Mouse (Mus musculus) retina, postnatal 7 days (tissue): ENCODE data around the gene Tenm2.

Experiments
- DNase-seq: peaks from one replicate; pipeline ENCODE4 v3.0.0-alpha.2; 2012; ENCODE audit warnings: low read depth, low spot score

Tenm2 gene

DNA sequence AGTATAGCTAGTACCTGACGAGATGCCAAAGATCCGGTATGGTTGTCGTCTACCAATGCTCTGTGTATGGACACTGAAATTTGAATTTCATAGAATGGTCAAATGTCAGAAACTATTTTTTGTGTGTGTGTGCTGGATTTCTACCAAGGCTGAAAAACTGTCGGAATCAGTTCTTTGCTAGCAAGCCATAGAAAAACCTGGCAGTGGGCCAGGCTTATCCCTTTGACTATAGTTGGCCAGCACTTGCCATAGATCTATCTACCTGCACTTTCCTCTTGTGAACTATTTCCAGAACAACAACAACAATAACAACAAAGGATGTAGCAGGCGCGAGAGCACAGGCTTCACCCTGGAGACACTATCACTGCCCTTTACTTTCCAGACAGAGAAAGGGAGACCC is 1098.5 kb downstream of the Tenm2 start:
- no peak for DNase-seq

DNA sequence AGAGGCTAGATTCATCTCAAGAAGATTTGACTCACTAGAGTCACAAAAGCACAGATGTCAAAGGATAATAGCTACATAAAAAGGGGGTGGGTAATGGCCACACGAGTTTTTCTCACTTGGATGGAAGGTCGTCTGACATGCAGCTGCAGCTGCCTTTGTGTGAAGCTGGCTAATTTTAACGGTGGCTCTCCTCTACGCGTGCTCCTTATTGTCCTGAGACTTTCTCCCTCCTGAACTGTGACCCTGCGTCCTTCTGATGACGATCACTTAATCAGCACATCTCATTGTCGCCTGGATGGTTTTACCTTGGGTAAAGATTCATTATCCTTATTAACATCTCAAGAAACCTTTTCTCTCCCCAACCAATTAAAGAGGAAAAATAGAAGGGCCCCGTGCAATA is 1101.1 kb downstream of the Tenm2 start:
- no peak for DNase-seq

DNA sequence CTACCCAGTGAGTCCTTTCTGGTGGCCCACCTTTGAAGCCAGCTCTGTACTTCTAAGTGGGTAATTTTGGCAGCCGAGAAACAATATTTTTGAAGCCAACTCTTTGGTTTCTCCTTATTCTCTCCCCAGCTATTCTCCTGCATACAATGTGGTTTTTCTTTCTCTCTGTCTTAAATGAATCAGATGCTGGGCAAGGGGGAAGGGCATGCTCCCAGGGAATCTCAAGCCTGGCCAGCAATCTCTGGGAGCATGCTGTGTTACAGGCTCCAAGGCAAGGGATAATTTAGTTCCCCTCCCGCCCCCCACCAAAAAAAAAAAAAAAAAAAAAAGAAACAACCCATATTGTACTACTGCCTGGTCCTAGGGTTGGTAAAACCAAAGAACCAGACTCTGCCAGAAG is 1112.5 kb downstream of the Tenm2 start:
- no peak for DNase-seq

DNA sequence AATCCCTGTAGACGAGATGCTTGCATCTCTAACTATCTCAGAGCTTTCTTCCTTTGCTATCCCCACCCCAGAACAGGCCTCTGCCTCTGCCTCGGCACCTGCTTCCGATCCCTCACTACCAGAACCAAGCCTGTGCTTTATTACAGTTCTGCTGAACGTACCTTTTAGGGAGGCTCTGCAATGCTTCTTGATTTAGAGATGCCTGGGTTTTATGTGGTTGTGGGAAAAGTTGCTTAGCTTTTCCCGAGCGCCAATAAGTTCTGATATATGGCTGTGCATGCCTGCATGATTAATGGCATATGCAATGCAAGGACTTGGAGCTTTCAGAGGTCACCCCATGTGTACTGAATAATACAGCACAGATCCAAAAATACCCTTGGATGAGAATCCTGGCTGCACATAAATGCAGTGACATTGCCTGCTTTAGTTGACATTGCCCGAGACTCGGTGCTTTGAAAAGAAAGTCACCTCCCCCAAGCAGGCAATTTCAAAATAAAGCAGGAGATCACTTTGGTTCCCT is 1114.3 kb downstream of the Tenm2 start:
- no peak for DNase-seq

- no peak for DNase-seq
Observed at GRCm38 (mm10) chr11:36120591-36121409, 1115.0 kb downstream of the Tenm2 start.

GRCm38 (mm10) chr11:36113326-36113725 is 1122.4 kb downstream of the Tenm2 start:
- DNase-seq, result no peak

- DNase-seq, result no peak
Observed at GRCm38 (mm10) chr11:36108970-36109731, 1126.6 kb downstream of the Tenm2 start.

DNA sequence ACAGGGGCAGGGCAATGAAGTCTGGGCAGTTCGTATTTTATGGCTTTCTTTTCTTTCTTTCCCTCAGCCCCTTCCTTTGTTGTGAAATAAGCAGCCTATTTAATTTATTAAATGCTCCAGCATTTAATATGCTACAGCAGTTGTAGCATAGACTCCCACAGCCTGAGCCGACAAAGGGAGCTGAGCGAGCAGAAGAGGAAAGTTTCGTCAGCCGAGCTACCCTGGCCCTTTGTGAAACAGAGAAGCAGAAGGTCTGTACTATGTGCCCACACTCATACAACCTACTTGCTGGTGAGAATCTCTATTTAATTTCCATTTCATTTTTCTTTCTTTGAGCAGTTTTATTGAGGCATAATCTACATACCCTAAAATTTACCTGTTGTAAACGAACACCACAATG is 1127.9 kb downstream of the Tenm2 start:
- DNase-seq, result no peak

DNA sequence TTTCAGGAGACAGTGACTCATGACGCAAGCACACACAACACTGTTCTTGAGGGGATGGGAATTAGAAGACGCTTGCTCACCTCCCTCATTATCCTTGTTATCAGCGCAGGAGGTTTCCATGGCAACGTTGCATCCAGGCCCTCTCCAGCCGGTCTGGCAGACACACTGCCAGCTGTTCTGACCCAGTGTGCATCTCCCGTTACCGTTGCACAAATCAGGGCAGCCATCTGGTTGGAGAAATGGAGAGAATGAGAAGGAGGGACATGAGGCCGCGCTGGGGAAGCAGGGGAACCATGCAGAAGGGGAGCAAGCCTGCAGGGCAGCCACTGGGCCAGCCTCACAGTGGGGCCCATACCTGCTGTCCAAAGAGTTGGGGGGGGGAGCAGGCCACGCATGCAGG is 1129.1 kb downstream of the Tenm2 start:
- peak; percentile 51 for DNase-seq

DNA sequence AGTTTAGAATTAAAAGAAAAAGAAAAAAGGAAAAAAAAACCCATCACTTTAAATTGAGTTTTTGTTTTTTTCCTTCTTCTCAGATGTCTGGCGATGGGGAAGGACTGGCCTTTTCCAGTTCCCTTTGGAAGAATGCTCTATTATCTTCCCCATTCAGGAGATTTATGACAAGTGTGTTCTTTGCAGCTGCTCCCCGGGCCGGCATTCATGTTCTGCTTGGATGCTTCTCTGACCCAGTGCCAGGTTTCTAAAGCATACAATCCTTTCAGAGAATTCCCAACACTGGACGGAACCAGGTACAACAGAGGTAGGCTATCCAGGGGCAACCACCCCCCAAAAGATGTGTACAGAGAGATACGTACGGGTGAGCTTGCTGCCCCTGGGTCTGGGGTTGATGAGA is 1132.2 kb downstream of the Tenm2 start:
- DNase-seq, result no peak

DNA sequence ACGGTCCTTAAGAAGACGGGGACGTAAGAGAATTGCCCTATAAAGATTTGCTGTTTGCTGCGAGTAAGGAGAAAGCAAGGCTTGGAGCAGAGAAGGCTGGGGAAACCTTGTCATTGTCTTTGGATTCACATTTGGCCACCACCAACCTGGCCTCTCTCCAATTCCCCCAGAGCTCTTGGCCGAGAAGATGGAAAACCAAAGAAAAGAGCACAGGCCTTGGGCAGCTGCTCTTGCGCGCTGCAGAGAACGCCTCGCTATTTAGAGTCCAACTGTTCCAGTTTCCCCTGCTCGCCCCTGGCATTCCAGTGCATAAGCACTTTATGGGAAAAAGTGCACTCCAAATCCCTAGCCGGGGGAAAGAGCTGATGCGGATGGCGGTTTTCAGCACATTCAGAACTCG is 1139.5 kb downstream of the Tenm2 start:
- DNase-seq, result no peak

DNA sequence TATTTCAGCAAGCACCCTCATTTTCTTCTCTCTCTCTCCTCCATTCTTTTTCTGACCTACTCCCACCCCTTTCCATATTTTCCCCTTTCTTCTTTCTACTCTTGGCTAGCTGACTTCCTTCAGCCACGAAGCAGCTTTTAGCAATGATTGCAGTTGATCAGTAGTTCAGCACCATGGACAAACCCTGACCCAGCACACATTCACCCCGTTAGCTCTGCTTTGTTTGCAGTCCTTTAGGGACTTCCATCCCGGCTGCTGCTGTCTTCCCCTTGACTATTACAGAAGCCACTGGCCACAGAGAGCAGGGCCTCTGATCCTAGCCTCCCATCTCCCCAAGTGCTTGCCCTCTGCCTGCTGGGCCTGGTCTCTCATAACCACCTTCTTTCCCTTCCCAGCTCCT is 1145.6 kb downstream of the Tenm2 start:
- DNase-seq, result no peak

DNA sequence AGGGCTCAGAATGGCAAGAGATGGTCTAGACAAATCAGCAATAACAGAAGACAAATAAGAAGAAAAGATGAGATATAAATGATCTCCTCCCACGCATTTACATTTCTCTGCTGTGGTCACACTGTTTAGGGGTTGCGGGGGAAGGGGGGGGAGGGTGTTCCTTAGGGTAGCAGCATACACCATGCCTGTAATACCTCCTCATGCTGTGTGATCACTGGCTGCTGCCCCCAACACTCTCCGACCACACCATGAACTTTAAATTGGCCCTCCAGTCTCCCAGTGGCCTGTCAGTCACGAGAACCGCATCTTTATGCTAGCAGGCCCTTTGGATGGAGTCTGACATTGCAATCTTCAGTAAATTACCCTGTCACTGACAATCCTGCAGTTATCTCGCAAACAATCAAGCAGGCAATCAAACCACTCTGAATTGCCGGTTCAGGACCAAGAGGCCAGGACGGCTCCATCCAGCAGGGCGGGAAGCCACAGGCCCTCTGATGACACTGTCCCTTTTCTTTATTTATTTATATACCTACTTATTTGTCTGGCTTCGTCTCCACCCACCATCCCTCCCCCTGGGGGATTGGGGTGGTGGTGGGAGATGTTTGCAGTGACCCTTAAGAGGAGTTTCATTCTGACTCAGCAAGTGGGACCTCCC is 1154.2 kb downstream of the Tenm2 start:
- no peak for DNase-seq

DNA sequence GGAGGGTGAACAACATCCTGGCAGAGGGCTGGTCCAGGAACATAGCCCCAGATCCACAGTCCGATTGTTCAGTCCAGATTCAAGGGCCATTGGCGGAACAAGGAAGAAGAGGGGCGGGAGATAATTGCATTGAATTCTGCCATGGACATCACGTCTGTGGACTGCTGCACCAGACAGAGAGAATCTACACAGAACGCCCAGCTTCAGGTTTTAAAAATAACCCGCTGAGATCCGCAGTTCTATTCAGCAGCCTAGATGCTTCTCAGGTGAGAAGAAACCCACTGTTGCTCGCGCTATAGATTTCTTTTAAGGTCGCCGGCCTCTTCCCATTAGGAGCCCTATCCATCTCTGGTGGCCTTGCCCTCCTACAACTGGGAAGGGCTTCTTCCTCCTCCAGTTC is 1155.0 kb downstream of the Tenm2 start:
- no peak for DNase-seq

- DNase-seq, result no peak
Observed at GRCm38 (mm10) chr11:36078391-36078790, 1157.4 kb downstream of the Tenm2 start.

DNA sequence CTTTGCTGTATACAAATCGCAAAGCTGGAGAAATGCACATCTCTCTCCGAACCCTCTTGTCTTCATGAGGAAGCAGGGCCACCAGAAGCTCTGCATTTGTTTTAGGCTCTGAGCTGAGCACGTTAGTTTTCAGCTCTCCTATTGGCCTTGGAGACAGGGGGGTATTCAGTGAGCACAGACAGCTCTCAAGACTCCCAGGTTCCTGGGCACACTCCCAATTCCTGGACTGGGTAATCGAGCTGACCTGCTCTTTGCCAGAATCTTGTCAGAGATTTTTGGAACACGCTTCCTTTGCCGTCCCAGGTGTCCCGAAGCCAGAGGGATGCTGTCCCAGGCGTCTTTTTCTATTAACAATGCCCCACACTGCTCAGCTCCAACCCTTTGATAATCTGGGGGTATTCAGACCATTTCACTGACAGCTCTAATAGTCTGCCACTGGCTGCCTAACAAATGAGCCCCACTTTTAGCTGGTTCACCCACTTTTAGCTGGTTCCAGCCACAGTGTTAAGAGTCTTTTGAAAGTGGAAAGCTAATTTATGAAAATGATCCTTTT is 1161.7 kb downstream of the Tenm2 start:
- DNase-seq, result no peak

DNA sequence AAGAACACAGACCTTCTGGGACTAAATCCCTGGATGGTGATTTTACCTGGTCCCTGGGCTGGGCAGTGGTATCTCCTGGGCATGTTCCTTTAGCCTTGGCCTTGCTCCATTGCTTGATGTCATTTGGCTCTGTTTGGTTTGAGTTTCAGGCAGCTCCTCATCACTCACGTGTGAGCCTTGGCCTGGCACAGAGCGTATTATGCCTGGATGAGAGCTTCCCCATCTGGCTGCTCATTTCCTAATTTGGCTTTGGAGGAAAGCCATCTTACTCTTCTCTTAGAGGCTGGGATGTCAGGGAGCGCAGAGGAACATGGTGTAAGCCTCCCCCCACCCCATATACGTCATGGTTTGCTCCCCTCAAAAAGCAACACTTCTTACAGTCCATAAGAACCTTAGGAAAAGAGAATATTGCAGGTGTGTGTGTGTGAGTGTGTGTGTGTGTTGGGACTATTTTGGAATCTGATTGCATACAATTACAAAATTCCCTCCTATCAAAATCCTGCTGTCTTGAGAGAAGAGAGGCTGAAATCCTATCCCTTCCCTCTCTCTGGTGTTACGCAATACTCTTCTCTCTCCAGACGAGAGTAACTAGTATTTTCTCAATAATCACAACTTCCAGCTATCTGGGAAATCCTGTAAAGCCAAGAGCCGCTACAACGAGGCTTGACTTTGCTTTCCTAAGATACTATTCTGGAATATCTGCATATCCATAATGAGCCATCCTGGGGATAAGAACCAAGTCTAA is 1162.5 kb downstream of the Tenm2 start:
- DNase-seq, result peak; percentile 24

GRCm38 (mm10) chr11:36072646-36073045 is 1163.1 kb downstream of the Tenm2 start:
- no peak for DNase-seq

GRCm38 (mm10) chr11:36072038-36072437 is 1163.7 kb downstream of the Tenm2 start:
- DNase-seq, result no peak

DNA sequence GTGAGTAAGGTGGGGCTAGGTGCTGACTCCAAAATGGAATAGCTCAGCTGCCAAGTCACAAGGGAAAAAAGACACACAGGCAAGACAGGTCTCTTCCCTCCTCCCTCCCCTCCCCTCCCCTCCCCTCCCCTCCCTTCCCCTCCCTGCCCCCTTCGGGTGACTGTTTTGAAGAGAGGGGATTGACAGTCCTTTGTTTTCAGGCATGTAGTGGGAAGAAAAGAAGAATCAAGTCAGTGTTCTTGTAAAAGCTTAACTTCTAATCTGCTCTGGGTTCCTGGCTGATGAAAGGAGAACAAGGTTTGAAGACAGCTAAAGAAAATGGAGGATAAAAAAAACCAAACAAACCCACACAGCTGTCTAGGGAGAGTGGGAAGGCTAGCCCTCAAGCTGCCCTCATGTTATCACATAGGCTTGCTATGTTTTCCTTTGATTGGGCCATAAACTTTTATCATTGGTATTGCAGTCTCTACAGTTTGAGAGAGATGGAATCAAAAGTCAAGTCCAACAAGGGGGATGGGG is 1176.4 kb downstream of the Tenm2 start:
- DNase-seq, result no peak

- no peak for DNase-seq
Observed at GRCm38 (mm10) chr11:36056525-36056924, 1179.2 kb downstream of the Tenm2 start.
